Mouse (Mus musculus) intestine, embryonic 14.5 days (tissue): ENCODE data around the gene Pip5k1c. TPM values are rescaled to one million over a fixed set of nuclear protein-coding genes. Genes with fewer than 3 reads are reported as not detected.
A peak's percentile ranks its signal among the peaks of the same experiment; 100 is the strongest.

Experiments used
- ATAC-seq: fragments of 200-750 bp; cut with Nextera tagmentation; replicated peaks from 2 replicates; pipeline ENCODE4 v1.8.0; 2017; ENCODE audit warnings: low read depth, moderate number of reproducible peaks, moderate TSS enrichment, moderate library complexity; ENCODE audit not compliant: low FRiP score, low TSS enrichment
- DNase-seq: peaks from one replicate; pipeline ENCODE4 v3.0.0-alpha.2; 2018; ENCODE audit warnings: low spot score
- H3K27ac ChIP-seq: fragments of 300-500 bp; sonication (generic); 2 replicates; pipeline ENCODE4 v1.5.1; 2014; ENCODE audit warnings: low read depth, mild to moderate bottlenecking, control low read depth
- H3K27me3 ChIP-seq: fragments of 300-500 bp; sonication (generic); replicated peaks from 2 replicates; pipeline ENCODE4 v1.6.1; 2014; ENCODE audit warnings: low read length, control low read depth; ENCODE audit not compliant: control insufficient read depth, insufficient read depth
- H3K36me3 ChIP-seq: fragments of 300-500 bp; sonication (generic); 2 replicates; pipeline ENCODE4 v1.6.1; 2014; ENCODE audit warnings: low read length, control low read depth; ENCODE audit not compliant: control insufficient read depth, insufficient read depth
- H3K4me1 ChIP-seq: fragments of 300-500 bp; sonication (generic); replicated peaks from 2 replicates; pipeline ENCODE4 v1.6.1; 2014; ENCODE audit warnings: low read length, control low read depth, mixed read lengths; ENCODE audit not compliant: control insufficient read depth, insufficient read depth
- H3K4me2 ChIP-seq: fragments of 300-500 bp; sonication (generic); 2 replicates; pipeline ENCODE4 v1.6.1; 2014; ENCODE audit warnings: low read length
- H3K4me3 ChIP-seq: fragments of 300-500 bp; sonication (generic); 2 replicates; pipeline ENCODE4 v1.5.1; 2014; ENCODE audit warnings: low read depth, low read length, control low read depth, mixed read lengths
- H3K9ac ChIP-seq: fragments of 300-500 bp; sonication (generic); 2 replicates; pipeline ENCODE4 v1.6.1; 2014; ENCODE audit warnings: mild to moderate bottlenecking, low read length
- H3K9me3 ChIP-seq: fragments of 300-500 bp; sonication (generic); 2 replicates; pipeline ENCODE4 v1.6.1; 2016; ENCODE audit warnings: low read length, control low read depth; ENCODE audit not compliant: control insufficient read depth
- WGBS: fragments of 180-500 bp; shearing (Covaris S2); extraction: QIAGEN DNeasy Blood & Tissue Kit; methylation state at CpG from one replicate; pipeline ENCODE4 v1.1.7; 2014; 5-methylcytosine and 5-hydroxymethylcytosine counted together
- polyA plus RNA-seq: library from polyadenylated mRNA; unstranded; fragments of >200 nt; fragmentation: Nextera tagmentation; extraction: Ambion mirVana; gene quantifications from 2 replicates; pipeline ENCODE4 v1.2.1, GENCODE M21; 2014

The Pip5k1c gene
- polyA plus RNA-seq, 1 experiment from 2014 or later: 57.3 TPM

DNA sequence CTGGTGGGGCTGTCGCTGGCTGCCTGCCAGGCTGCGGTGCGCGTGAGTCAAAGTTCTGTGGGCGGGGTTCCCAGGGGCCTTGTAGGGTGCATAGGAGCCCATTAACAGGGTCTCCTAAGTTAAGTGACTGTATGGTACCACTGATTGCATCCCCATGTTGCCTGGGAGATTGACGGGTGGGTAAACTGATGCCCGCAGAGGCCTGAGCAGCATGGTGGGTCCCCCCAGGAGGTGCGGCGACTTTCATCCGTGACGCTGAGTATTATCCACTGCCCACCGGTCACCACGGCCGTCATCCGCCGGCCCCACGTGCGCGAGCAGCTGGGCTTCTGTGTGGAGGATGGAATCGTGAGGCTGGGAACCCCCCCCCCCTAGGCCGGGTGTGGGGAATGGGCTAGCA, 20.4 kb upstream of the Pip5k1c start:
- Histone ChIP-seq H3K4me2 (no peak overlapping the region), H3K27me3 (no peaks in the 10 kb centered on the region), H3K27ac (no peak overlapping the region), H3K4me1 (peaks cover 8% of the 10 kb centered on the region; the same call in 1 of the 2 replicates), H3K4me3 (no peak overlapping the region), H3K9ac (no peak overlapping the region), H3K9me3 (no peaks in the 10 kb centered on the region), H3K36me3 (peaks cover 39% of the 10 kb centered on the region)
- DNase-seq (no peak), ATAC-seq (no peak)
- 94% methylated on average over 21 of the region's 21 CpGs for WGBS

DNA sequence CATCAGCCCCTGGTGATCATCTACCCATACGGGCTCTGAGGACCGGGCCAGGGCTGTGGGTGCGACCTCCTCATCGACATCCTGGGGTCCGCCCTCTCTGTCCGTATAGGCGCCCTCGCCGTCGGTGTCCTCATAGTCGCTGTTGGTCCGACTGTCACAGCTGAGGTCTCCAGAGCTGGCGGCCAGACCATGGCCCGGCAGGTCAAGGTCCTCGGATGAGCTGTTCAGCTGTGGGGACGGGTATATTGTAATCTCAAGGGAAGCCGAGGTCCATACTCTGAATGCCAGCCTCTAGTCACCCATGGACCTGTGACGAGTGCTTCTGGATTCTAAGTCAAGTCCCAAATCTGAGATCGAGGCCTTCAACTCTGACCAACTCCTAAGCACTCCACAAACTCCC, 18.9 kb upstream of the Pip5k1c start:
- no peak overlapping the region for H3K9ac ChIP-seq
- H3K36me3 ChIP-seq: peaks cover 39% of the 10 kb centered on the region
- DNase-seq: no peak
- H3K4me1 ChIP-seq: peaks cover 4% of the 10 kb centered on the region; the same call in 1 of the 2 replicates
- no peaks in the 10 kb centered on the region for H3K9me3 ChIP-seq
- ATAC-seq: no peak
- 93% methylated on average over 19 of the region's 19 CpGs for whole genome bisulfite sequencing
- no peak overlapping the region for H3K4me3 ChIP-seq
- H3K27ac ChIP-seq: no peak overlapping the region
- H3K4me2 ChIP-seq: no peak overlapping the region
- no peaks in the 10 kb centered on the region for H3K27me3 ChIP-seq

DNA sequence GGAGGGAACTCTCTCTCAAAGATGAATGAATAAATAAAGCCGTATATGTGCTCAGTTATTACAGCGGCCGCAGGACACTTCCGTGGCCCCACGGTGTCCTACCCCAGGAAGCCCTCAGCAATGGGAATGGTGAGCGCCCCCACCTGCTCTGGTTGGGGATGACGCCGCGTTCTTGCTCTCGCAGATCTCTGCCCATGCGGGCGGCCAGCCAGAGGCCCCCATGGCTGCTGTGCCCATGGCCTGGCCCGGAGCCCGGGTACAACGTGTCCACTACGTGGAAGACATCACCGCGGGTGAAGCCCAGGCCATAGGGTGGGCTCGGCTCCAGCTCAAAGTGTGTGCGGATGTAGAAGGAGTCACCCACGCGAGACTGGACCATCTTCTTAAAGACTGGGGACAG, 15.1 kb upstream of the Pip5k1c start:
- Histone ChIP-seq H3K9ac (no peak overlapping the region), H3K36me3 (peaks cover 17% of the 10 kb centered on the region), H3K4me2 (no peak overlapping the region), H3K27ac (no peak overlapping the region), H3K4me1 (peaks cover 7% of the 10 kb centered on the region; the same call in 1 of the 2 replicates), H3K4me3 (no peak overlapping the region), H3K27me3 (peaks cover 4% of the 10 kb centered on the region; the same call in 1 of the 2 replicates), H3K9me3 (no peaks in the 10 kb centered on the region)
- ATAC-seq (no peak), DNase-seq (no peak)
- 78% methylated on average over 22 of the region's 22 CpGs for WGBS

DNA sequence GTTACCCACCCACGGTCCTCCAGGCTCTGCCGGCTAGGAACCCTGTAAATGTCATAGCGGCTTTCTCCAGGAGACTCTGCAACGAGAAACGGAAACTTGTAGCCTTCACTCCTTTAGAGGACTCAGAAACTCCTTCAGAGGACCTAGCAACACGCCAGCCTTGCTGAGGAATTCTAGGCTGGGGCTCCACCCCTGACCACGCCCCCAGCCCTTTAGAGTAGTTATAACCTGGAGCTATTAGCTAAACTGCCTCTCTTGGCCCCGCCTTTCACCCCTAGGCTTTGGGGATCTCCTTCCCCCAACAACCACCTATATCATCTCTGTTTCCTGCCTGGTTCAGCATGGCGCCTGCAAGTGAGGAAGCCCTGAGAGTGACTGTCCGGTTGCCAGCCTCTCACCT, 13.3 kb upstream of the Pip5k1c start:
- H3K4me3 ChIP-seq: no peak overlapping the region
- no peak overlapping the region for H3K9ac ChIP-seq
- no peaks in the 10 kb centered on the region for H3K36me3 ChIP-seq
- WGBS: 32% methylated on average over 10 of the region's 10 CpGs
- ATAC-seq: no peak
- peaks cover 7% of the 10 kb centered on the region; the same call in 1 of the 2 replicates for H3K4me1 ChIP-seq
- H3K27ac ChIP-seq: no peak overlapping the region
- H3K27me3 ChIP-seq: peaks cover 12% of the 10 kb centered on the region
- peak overlapping the region; percentile 23; the same call in 1 of the 2 replicates for H3K4me2 ChIP-seq
- no peak for DNase-seq
- H3K9me3 ChIP-seq: no peaks in the 10 kb centered on the region

DNA sequence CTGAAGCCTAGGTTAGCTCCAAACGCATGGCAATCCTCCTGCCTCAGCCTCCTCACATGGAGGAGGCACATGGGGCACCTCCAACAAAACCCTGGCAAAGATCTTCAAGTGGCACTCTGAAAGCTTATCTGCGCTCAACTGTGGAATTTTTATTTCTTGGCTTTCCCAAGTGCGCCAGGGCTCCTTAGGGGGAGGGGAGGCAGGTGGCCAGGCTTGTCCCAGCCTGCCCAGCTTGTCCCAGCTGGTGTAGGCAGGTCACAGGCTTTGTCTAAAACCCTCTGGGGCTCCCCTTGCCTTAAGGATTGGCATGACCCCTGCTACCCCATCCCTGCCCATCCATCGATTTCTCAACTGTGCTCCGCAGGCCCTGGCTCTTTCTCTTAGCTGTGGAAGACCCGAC, 8.6 kb upstream of the Pip5k1c start:
- WGBS: 45% methylated on average over 6 of the region's 6 CpGs
- Histone ChIP-seq H3K4me3 (peak overlapping the region; percentile 45; the same call in 1 of the 2 replicates), H3K36me3 (no peaks in the 10 kb centered on the region), H3K27ac (no peak overlapping the region), H3K9me3 (no peaks in the 10 kb centered on the region), H3K27me3 (peaks cover 22% of the 10 kb centered on the region), H3K4me2 (peak overlapping the region; percentile 55), H3K9ac (no peak overlapping the region), H3K4me1 (peaks cover 9% of the 10 kb centered on the region; the same call in 1 of the 2 replicates)
- DNase-seq (no peak), ATAC-seq (no peak)

DNA sequence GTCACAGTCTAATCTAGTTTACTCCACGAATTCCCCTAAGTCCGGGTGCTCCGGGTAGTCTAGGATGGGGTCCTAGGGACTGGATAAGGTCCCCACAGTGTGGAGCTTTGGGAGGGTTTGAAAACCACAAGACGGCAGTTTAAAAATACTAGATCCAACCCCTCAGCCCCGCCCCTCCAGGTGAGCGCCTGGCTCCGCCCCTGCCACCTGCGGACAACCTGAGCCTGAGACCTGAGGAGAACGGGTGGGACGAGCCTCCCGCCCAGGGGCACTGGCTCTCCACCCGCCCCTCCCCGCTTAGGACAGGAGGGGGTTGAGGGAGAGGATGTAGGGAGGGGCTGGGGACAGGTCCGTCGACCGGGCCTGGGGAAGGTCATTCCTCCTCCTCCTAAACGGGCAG, 8.0 kb upstream of the Pip5k1c start:
- peak; percentile 38 for ATAC-seq
- no peak overlapping the region; the same call in 1 of the 2 replicates for H3K9ac ChIP-seq
- H3K27ac ChIP-seq: no peak overlapping the region
- DNase-seq: peak; percentile 77
- 6% methylated on average over 17 of the region's 17 CpGs for WGBS
- H3K36me3 ChIP-seq: no peaks in the 10 kb centered on the region
- peaks cover 24% of the 10 kb centered on the region for H3K27me3 ChIP-seq
- peak overlapping the region; percentile 45 for H3K4me3 ChIP-seq
- 0 out of 2 replicates have a peak, but pooled peaks cover 4% of the 10 kb centered on the region for H3K4me1 ChIP-seq
- H3K9me3 ChIP-seq: no peaks in the 10 kb centered on the region
- peak overlapping the region; percentile 55 for H3K4me2 ChIP-seq

DNA sequence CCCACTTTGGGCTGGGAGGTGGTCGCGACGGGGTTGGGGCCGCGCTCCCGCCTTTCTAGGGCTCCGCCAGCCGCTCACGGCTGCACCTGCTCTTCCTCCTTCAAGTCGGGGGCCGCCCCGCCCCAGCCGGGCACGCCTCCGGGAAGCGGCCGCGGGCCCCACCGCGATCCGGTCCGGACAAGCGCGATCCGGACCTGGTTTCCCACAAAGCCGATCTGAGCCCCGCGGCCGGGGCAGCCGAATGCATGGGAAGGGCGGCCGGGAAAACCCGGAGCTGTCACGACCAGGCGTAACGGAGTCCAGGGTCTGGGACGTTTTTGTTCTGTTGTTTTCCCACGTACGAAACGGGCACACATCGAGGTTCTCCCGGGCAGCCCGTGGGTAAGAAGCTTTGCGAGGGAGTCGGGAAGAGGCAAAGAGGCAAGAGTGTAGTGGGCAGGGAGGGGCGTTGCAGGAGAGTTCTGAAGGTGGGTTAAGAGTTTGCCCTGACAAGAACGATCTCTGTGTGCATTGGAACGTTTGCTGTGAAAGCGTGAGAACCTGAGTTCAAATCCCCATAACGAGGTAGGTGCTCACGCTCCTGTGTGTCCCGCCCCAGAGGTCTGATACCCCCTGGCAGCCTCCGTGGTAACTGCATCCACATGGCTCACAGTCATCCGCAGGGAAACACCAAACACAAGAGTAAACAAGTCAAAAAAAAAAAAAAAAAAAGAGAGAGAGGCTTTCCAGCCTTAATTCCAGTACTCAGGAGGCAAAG, 6.9 kb upstream of the Pip5k1c start:
- 2% methylated on average over 54 of the region's 54 CpGs for WGBS
- Histone ChIP-seq H3K36me3 (no peaks in the 10 kb centered on the region), H3K4me1 (0 out of 2 replicates have a peak, but pooled peaks cover 9% of the 10 kb centered on the region), H3K4me3 (peak overlapping the region; percentile 45), H3K27me3 (peaks cover 35% of the 10 kb centered on the region), H3K9me3 (no peaks in the 10 kb centered on the region), H3K4me2 (peak overlapping the region; percentile 55), H3K9ac (peak overlapping the region; percentile 49), H3K27ac (peak overlapping the region; percentile 33; the same call in 1 of the 2 replicates)
- DNase-seq: peak; percentile 97
- ATAC-seq: peak; percentile 73

DNA sequence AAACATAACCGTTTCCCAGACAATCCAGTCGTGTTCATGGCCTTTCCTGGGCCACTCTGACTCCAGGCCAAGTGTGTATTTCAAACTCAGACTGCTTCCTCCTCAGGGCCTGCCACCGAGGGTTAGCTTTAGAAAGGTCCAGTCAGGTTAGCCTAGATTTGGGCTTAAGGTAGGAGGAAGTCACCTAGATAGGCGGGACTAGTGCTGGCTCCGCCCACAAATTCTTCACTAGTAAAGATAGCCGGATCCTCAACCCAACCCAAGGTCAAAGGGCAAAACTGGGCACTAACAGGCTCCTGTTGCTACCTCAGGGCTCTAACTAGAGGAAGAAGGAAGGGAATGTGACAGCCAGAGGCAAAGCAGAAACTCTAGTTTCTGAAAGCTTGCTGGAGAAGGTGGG, 6.2 kb upstream of the Pip5k1c start:
- H3K9ac ChIP-seq: no peak overlapping the region
- no peaks in the 10 kb centered on the region for H3K36me3 ChIP-seq
- no peaks in the 10 kb centered on the region for H3K9me3 ChIP-seq
- 36% methylated on average over 6 of the region's 6 CpGs for WGBS
- H3K27me3 ChIP-seq: peaks cover 42% of the 10 kb centered on the region
- peak overlapping the region; percentile 55; the same call in 1 of the 2 replicates for H3K4me2 ChIP-seq
- H3K4me3 ChIP-seq: no peak overlapping the region
- DNase-seq: peak; percentile 69
- H3K27ac ChIP-seq: peak overlapping the region; percentile 40
- H3K4me1 ChIP-seq: 0 out of 2 replicates have a peak, but pooled peaks cover 11% of the 10 kb centered on the region
- ATAC-seq: 0 out of 2 replicates have a peak, but pooled peaks have one; percentile 3
